Mouse (Mus musculus): ENCODE data around the gene Fgfr2.
"Not testable (repeated sequence)": the region's sequence is repeated elsewhere in the genome, so short reads cannot be mapped to it uniquely, and the experiment has no call there.

The Fgfr2 gene

DNA sequence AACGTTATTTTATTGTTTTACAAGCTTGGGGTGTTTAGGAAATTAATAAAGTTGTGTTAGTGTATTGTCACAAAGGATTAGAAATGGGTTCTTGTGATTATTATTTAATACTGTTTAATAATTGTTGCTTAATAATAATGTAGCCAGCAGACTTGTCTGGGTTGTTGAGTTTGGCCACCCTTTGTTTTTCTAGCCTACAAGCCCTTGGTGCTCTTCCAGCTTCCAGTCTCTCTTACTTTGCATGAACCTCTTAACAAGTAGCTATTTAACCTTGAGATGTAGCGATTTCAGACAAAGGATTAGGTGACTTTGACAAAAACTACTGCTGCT lies 1711.2 kb downstream of the Fgfr2 start:
- no peak for DNase-seq (ENCODE audit: low spot score)

DNA sequence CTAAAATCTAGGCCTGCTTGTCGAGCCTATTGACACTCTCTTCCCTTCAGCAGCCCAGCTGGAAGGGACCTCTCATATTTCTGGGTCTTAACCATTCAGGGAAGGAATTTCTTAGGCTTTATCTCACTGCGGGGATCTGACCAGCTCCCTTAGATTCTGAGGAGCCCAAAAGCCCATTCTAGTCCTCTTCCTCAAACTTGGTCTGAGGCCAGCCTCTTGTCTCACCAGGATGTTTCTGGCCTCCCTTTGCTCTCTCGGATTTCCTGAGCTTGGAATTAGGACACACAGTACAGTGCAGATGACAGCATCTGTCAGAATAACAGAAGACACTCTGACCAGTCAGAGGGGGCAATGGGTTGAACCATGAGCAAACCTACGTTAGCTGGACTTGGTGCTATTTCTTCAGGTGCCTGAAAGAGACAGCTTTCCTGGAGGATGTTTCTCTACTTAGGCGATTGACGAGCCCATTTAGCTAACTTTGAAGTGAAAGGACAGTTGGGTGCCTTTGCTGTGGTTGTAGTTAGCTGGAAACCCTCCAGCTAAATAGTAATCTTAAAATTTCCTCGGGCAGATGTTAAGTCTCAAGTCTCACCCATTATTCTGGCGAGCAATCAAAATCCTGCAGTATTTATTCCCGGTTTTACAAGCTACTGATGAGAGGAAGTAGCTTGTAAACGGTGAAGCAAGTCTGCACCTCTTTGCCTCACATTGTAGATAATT lies 1711.8 kb downstream of the Fgfr2 start:
- DNase-seq (ENCODE audit: low spot score): peak; percentile 68

DNA sequence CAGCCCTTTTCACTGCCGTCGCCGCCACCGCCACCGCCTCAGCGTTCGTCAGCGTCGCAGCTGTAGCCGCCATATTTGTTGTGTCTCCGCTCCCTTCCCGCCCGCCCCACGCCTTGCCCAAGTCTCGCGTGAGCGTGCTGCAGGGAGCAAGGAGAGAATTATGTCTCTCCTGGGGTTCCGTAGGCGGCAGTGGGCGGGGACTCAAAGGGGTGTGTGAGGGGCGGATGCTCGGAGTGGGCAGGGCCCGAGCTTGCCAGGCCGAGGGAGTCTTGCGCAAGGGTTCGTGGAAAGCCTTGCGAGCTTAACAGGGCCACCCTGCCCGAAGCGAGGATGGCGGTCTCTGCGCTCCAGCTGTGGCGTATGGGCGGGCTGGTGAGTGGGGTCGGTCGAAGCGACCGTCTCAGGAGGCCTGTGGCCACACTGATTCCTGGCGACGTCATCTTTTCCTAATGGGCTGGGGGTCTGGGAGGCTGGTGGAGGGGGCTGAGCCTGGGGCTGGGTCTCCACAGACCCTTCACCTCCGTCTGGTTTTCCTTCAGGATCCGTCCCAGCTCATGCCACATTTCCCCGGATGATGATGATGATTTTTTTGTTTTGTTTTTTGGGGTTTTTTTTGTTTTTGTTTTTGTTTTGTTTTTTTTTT lies 1712.6 kb downstream of the Fgfr2 start, which contains the start of the genes Ikzf5 and Acadsb:
Gene Ikzf5, minus strand, starts transcription at position 106 of the 643 bp plus-strand sequence.
Gene Acadsb, plus strand, starts transcription at position 186 of the 643 bp plus-strand sequence.
- peak; percentile 99 for DNase-seq (ENCODE audit: low spot score)

DNA sequence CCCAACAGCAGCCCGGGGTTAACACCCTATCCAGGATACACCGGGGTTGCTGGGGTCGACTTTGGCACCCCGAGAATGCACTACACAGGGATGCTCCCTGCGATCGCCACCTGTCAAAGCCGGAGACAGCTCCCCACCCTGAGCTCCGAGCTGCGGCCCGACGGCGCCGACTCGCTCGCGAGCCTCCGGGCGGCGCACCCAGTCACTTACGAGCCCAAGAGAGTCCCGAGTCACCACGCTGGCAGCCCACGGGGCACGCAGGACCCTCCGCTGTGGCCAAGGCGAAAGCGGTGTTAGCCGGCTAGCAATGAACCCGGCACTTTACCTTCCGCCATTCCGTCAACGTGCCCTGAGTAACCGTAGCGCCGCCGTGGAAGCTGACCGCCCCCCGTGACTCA lies 1713.2 kb downstream of the Fgfr2 start:
- DNase-seq (ENCODE audit: low spot score): peak; percentile 11

DNA sequence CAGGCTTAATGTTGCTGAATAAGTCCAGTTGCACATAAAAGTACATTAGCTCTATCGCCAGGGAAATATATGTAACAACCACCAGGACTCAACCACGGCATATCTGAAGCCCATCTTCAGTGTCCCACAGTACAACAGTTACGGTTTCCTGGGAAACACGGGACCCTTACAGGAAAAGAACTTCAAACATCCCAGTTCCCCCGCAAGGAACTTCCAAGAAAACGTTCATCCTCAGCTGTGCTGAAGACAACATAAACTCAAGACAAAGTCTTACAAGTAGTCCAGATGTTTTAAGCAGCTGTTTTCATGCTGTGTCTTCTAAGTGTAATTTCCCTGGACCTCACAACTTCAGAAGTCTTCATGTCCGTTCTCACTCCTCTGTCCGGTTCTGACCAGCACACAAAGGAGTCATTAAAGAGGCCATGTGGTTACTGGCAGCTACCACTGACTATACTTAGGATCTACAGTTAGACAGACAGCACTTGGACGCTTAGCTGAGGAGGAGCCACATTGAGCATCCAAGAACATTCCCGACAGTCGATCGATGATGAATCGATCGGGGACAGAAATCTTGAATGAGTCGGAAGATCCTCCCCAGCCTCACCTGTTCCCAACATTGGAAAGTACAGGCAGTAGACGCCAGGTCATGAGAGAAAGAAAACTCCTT lies 1713.7 kb downstream of the Fgfr2 start:
- no peak for DNase-seq (ENCODE audit: low spot score)

DNA sequence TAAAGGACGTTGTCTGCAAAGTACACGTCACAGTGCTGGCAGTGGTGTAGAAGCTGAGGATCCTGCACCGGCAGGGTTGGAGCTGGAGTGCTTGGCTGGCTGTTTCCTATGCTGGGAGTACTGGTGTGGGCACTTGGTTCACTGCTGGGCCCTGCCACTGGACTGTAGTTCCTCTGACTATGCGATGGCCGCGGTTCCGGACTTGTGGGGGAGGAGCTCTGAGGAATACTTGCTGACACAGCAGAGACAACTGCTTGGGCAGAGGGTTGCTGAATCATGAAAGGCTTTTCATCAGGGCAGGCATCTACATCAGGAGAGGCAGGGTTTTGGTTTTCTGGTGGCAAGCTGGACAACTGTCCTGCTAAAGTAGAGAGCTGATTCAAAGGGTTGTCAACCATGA lies 1731.4 kb downstream of the Fgfr2 start:
- DNase-seq (ENCODE audit: low spot score): not testable (repeated sequence)

DNA sequence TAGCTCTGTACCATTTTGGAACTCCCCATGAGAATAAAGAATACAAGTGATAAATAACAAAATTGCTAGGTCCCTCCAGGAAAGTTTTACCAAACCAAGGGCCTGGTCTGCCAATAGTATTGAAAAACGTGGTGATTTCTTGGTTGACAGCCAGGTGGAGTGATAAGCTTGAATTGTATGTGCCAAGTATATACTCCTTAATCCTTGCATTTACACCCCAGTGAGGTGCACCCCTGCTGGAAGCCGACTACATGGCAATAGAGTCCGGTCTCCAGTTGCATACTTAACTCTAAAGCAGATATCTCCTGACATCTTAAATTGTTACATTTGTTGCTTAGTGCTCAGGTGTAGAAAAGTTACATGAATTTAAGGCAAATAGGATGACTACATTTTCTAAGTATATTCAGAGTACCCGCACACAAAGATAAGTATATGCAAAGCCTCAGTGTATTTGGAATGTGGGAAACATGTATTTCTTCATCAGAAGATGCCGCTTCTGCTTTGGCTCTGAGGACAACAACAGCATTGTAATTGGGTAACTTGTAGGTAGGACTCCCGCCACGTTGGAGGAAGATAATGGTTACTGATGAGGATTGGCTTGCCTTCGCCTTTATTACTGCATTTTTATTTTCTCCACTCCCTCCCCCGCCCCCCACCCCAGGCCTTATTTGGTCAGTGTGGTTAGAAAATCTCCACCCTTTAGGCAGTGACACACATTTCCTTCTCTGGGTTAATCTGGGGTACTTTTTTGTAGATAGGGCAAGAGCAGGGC lies 1751.1 kb downstream of the Fgfr2 start:
- no peak for DNase-seq (ENCODE audit: low spot score)

DNA sequence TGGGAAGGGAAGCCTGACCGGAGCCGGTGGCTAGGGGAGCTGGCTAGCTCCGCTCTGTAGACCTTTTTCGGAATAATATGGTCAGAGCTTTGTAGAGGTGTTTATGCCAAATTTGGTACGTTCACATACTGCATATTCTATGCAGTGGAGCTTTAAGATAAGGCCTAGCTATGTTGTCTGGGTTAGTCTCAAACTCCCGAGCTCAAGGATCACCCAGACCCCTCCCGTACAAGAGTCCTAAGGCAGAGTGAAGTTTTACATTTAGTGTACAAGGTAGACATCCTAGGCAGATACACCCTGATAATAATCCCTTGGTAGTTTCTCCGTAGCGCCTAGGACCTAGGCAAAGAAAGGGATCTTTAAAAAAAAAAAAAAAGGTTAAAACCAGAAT lies 1751.7 kb downstream of the Fgfr2 start:
- no peak for DNase-seq (ENCODE audit: low spot score)

DNA sequence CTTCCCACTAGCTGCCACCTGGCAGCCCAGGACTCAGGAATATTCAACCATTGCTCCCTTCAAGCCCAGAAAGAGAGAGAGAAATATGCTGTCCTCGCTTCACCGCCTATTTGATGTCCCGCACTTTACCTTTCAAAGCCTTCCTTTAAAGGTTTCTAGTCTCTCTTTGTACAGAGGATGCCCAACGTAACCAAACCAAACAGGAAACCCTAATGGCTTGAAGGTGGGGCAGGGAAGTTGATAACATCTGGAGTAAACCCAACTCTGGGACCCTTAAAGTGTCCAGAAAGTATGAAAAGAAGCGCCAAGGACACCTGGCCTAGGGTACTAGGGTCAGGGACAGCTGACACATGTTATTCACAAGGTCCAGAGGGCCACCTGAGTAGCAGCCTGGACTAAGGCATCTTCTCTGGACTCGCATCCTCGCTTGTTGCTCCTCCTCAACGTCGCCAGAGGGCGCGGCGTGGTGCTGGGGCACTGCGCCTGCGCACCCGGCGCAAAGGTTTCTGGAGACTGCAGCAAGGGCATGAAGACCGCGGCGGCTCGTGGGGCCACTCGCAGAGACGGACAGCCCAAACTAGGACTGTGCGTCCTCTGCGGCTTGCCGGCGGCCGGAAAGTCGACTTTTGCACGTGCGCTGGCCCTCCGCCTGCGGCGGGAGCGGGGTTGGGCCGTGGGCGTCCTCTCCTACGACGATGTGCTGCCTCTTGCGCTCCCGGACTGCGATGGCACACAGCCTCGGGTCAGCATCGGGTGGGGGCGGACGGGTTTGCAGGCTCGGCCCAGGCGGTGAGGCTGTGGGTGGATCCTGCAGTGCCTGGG lies 1752.3 kb downstream of the Fgfr2 start, which contains the start of gene Pstk:
Gene Pstk, plus strand, starts transcription at position 494 of the 822 bp plus-strand sequence.
- peak; percentile 88 for DNase-seq (ENCODE audit: low spot score)

DNA sequence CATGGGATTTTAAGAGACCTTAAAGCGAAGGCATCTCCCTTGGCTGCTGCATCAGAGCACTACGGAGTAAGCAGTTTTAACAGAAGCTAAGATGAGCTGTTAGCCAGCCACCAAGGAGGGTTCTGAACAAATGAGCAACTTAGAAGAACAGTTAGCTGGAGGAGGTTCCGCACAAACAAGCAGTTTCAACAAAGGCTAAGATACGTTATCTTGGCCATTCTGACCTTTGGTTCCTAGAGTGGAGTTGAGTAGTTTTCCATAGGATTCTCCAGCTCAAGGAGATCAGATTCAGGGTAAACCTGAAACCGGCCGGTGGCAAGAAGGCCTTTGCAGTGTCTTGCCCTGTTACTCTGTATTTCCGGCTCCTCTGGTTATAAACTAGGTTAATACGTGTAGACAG lies 1759.0 kb downstream of the Fgfr2 start:
- DNase-seq (ENCODE audit: low spot score): no peak

DNA sequence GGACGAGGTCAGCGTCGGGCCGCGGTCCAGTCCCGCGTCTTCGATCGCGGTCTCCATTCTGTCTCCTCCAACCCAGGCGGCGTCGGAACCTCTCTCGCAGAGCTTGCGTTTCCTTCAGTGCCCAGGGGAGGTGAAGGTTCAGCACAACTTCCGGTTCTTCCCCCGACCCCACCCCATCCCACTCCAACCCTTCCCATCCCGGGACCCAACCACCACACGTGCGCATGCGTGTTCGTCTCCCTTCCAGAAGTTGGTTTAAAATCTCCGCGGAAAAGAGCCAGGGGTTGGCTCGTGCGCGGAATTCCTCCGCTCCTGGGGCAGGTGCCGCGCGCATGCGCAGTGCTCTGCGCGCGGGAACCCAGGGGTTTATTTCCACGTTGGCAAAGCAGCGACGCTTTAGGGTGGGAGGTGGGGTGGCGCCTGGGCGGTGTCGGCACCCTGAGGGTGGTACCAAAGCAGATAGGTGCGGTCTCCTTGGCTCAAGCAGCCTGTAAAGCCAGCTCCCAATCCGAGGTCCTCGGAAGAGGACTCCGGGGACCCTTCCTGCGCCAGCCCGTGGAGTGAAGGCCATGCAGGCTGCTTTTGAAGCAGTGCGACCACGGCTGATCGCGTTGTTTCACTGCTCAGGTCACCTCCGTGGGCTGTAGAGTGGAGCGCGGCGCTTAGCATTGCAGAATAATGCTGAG lies 1760.4 kb downstream of the Fgfr2 start, which contains the start of gene 2310057M21Rik:
Gene 2310057M21Rik, minus strand, starts transcription at position 145 of the 686 bp plus-strand sequence.
- peak; percentile 95 for DNase-seq (ENCODE audit: low spot score)

DNA sequence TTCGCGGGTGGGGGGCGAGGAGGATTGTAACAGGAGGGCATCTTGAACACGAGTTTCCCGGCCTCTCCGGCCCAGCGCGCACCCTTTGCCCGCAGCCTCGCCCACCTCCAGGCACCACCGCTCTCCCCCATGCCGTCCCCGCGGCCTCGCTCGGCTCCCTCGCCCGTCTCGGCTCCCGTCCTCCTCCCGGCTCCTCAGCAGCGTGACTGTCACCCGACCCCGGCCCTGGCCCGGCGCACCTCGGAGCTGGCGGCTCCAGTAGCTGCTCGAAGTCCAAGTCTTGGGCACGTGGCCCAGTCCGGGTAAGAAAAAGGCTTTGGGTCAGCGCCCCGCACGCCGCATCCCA lies 1760.9 kb downstream of the Fgfr2 start:
- no peak for DNase-seq (ENCODE audit: low spot score)

DNA sequence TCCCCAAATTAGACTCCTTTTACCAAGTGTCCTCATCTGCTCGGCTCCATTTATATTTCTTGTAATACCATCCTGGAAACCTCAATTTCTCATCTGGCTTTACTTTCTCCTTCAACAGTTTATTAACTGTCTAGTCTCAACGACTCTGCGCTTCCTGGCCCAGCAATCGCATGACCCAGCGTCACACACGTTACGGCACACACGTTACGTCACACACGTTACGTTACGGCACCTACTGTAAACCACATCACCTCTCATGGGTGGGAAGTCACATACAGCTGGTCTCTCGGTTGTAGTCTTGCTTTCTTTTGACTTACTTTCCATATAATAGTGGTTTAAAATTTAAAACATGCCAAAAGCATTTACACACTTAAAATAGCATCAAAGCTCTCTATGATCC lies 1767.0 kb downstream of the Fgfr2 start:
- DNase-seq (ENCODE audit: low spot score): no peak

DNA sequence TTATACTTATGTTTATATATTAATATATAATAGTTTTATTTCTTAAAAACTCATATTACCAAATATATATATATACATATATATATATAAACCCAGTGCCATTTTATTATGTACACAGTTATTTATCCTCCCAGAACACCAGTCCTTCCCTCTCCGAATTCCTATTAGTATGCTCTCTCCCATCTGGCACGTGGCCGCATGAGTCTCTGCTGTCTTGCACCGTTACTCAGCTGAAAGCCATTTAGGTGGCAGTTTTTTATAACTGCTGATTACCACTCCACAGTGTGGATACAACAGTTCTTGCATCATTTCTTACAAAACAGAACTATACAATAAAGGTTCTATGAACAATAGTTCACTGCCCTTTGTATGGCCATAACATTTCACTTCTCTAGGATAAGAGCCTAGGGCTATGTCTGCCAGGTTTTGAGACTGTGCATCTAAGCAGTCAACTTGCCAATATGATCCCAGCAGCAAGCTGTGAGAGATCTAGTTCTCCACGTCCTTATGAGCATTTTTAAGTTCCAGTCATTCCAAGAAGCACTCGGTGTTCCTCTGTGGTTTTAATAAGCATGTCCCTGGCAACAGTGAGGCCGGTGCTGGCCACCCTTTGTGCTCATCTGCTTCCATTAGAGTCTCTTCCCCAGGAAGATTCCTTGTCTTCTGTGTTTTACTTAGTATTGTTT lies 1777.2 kb downstream of the Fgfr2 start:
- no peak for DNase-seq (ENCODE audit: low spot score)

DNA sequence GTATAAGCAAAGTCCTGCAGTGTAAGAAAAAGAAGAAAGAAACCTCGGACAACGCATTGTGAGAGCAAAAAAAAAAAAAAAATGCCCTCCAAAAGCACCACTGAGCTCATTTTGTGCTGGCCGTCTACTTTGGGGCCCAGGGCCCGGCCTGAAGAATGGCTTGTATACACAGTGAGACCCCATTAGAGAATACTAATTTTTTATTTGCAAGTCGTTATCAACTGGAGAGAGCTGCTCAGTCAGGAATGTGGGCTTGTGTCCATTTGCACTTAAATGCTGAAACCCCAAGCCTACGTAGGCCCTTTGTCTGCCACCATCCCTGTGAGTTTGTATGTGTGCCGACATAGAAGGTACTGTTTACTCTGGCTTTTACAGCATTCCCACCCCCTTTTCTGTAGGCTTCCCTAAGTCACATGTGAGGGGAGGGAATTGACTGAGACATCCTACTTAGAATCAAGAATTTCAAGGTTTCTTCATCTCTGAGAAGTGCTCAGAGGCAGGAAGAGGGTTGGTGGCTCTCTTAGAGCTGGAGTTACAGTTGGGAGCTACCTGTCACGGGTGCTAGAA lies 1785.6 kb downstream of the Fgfr2 start:
- no peak for DNase-seq (ENCODE audit: low spot score)

DNA sequence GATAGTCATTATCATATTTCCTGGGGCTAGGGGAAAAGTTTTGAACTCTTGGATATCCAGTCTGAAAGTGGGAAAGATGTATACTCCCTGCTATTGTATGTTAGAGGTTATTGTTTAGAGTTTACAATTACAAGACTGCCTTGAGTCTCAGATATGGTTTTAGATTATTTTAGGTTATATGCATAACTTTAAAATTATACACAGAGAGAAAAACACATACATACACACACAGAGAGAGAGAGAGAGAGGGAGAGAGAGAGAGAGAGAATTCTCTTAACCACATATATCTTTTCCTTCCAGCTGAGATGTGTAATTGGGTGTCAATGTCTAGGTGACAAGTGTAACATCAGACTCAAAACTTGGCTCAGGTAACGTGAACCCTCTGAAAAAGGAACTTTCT lies 1789.6 kb downstream of the Fgfr2 start, which contains the start of gene Fam24a:
Gene Fam24a, plus strand, starts transcription at position 301 of the 400 bp plus-strand sequence.
- DNase-seq (ENCODE audit: low spot score): no peak

DNA sequence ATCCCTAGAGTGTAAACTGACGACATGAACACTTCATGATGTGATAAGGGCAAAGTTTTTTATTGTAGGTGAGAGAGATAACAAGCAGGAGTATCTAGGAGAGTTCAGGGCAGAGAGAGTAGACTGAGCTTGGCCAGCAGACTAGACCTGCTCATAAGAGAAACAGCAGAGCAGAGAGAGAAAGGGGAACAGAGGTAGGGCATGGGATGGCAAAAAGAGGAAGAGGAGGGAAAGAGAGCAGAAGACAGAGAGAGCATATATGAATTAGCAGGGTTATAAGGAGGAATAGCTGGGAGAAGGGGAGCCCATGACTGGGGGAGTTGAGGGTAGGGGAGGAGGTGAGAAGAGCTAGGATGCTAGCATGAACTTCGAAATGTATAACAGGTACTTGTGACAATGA lies 1791.5 kb downstream of the Fgfr2 start:
- DNase-seq (ENCODE audit: low spot score): no peak

DNA sequence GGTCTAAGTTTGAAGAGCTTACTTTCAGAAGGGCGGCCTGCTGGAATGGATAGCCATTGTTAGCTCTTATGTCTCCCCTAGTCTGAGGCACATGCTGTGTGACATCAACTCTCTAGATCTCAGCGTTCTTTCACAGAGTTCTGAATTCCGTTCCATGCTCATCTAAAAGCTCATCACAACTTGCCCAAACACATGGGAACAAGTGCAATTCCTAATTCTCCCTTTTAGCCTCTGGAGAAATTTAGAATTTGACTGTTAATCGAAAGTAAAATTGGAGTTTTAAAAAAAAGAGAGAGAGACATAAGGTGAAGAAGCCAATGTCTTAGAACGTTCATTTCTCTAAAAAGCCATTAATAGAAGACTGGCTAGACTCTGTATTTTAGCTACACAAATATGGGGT lies 1793.7 kb downstream of the Fgfr2 start, which contains the start of gene Fam24b:
Gene Fam24b, minus strand, starts transcription at position 101 of the 400 bp plus-strand sequence.
- DNase-seq (ENCODE audit: low spot score): no peak

DNA sequence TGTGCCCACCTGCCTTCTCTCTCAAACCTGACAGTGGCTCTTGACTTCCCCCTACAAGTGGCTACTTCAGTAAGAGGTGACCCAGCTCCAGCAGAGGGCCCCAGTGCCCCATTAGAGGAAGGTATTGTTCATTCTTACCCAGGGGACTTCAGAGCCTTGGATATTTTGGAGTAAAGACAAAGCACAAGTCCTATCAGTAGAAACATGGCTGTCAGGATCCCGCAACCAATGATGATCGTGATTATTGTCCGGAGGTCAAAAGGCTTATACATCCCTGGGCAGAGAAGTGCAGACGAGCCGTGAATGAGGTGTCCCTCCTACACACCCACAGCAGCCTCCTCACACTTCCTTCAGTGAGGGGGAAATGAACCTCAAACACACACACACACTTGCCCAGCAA lies 1796.1 kb downstream of the Fgfr2 start:
- no peak for DNase-seq (ENCODE audit: low spot score)

DNA sequence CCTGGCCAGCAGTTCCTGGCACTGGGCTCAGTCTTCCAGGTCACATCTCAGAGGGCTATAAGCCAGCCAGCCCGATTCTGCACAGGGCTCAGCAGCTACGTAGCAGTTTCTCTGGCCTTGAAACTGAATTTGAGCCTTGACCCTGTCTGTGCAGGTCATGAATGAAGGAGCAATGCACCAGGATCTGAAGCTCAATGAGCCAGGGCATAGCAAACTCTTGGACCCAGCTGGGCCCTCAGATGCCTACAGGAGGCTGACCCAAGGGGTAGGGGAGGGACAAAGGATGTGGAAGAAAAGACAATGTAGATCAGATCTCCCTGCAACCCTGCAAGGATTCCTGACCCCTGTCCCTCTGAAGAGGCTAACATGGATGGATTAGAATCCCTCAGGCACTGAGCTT lies 1801.0 kb downstream of the Fgfr2 start, which contains the start of gene Cuzd1:
Gene Cuzd1, minus strand, starts transcription at position 101 of the 400 bp plus-strand sequence.
- no peak for DNase-seq (ENCODE audit: low spot score)

Data from lung, postnatal 25 days (tissue).